Mouse (Mus musculus) intestine, postnatal 0 days (tissue): ENCODE data around the gene Nr5a2. TPM values are rescaled to one million over a fixed set of nuclear protein-coding genes. Genes with fewer than 3 reads are reported as not detected.

Experiments used
- ATAC-seq: fragments of 200-750 bp; cut with Nextera tagmentation; 2 replicates; pipeline ENCODE4 v1.8.0; 2017; ENCODE audit warnings: mild to moderate bottlenecking, moderate TSS enrichment, moderate library complexity
- H3K27ac ChIP-seq: fragments of 300-500 bp; sonication (generic); 2 replicates; pipeline ENCODE4 v1.5.1; 2014; ENCODE audit warnings: mild to moderate bottlenecking, low read depth, low read length, moderate library complexity
- H3K27me3 ChIP-seq: fragments of 300-500 bp; sonication (generic); replicated peaks from 2 replicates; pipeline ENCODE4 v1.6.1; 2014; ENCODE audit warnings: low read length, mixed read lengths; ENCODE audit not compliant: control insufficient read depth, insufficient read depth
- H3K36me3 ChIP-seq: fragments of 300-500 bp; sonication (generic); 2 replicates; pipeline ENCODE4 v1.6.1; 2014; ENCODE audit warnings: mild to moderate bottlenecking, moderate library complexity; ENCODE audit not compliant: control insufficient read depth, insufficient read depth
- H3K4me1 ChIP-seq: fragments of 300-500 bp; sonication (generic); replicated peaks from 2 replicates; pipeline ENCODE4 v1.6.1; 2014; ENCODE audit warnings: antibody characterized with exemption, low read length, mixed read lengths; ENCODE audit not compliant: control insufficient read depth, insufficient read depth
- H3K4me2 ChIP-seq: fragments of 300-500 bp; sonication (generic); replicated peaks from 2 replicates; pipeline ENCODE4 v1.6.1; 2014; ENCODE audit warnings: low read depth, mild to moderate bottlenecking, moderate library complexity
- H3K4me3 ChIP-seq: fragments of 300-500 bp; sonication (generic); 2 replicates; pipeline ENCODE4 v1.5.1; 2014; ENCODE audit warnings: low read depth, low read length
- H3K9ac ChIP-seq: fragments of 300-500 bp; sonication (generic); 2 replicates; pipeline ENCODE4 v1.6.1; 2014; ENCODE audit warnings: mild to moderate bottlenecking, low read depth, low read length
- H3K9me3 ChIP-seq: fragments of 300-500 bp; sonication (generic); 2 replicates; pipeline ENCODE4 v1.6.1; 2016; ENCODE audit warnings: mixed run types; ENCODE audit not compliant: control insufficient read depth
- CTCF ChIP-seq: sonication (generic); IDR thresholded peaks from 2 replicates; pipeline ENCODE4 v1.5.1; 2016; ENCODE audit warnings: low read depth, mild to moderate bottlenecking, control low read depth, antibody characterized with exemption, moderate library complexity
- WGBS: fragments of 180-500 bp; shearing (Covaris S2); extraction: QIAGEN DNeasy Blood & Tissue Kit; methylation state at CpG from one replicate; pipeline ENCODE4 v1.1.7; 2014; 5-methylcytosine and 5-hydroxymethylcytosine counted together
- polyA plus RNA-seq: library from polyadenylated mRNA; unstranded; fragments of >200 nt; fragmentation: Nextera tagmentation; extraction: Ambion mirVana; gene quantifications from 2 replicates; pipeline ENCODE4 v1.2.1, GENCODE M21; 2015

Nr5a2 gene
- polyA plus RNA-seq, 1 experiment from 2014 or later = 3.9 TPM

DNA sequence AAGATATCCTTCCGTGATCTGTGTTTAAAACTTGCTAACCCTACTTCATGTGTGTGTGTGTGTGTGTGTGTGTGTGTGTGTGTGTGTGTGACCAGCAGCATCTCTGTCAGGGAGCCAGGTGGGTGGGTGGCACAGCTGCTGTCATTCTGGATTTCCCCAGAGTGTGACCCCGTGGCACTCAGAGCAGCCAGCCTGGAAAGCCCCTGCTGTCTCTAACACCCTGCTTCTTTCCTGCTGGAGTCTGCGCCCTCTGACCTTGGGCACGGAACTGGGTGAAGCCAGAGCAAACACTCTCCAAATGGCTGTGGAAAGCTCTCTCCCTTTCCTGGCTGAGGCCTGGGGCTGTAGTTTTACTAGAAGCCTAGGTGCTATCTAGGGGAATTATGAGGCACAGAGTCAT lies 100.8 kb downstream of the Nr5a2 start:
- H3K4me1 ChIP-seq = no peaks in the 10 kb centered on the region
- WGBS = 52% methylated on average over 4 of the region's 4 CpGs
- H3K36me3 ChIP-seq = no peaks in the 10 kb centered on the region; the same call in 1 of the 2 replicates
- no peaks in the 10 kb centered on the region for H3K27me3 ChIP-seq
- H3K9ac ChIP-seq = no peak overlapping the region
- no peak for TF ChIP-seq CTCF
- H3K4me3 ChIP-seq = no peak overlapping the region
- ATAC-seq = no peak
- H3K27ac ChIP-seq = no peak overlapping the region
- no peak overlapping the region for H3K4me2 ChIP-seq
- no peaks in the 10 kb centered on the region for H3K9me3 ChIP-seq

DNA sequence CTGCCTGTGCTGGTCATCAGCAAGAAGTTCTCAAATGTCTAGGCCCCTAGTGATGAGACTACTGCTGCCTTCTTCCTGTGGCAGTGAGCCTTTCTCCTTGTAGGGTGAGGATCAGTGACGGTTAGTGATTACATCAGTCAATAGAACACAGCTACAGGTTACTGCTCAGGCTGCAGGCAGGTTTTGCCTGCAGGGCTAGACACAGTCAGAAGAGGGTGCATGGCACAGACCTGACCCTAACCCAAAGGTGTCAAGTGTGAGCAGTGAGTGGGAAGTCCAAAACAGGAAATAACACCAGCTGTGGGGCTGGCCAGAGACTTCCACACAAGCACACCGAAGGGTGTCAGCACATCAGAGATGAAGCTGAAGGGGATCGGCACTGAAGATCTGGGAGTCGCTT lies 101.5 kb downstream of the Nr5a2 start:
- 73% methylated on average over 4 of the region's 4 CpGs for WGBS
- no peak for TF ChIP-seq CTCF
- no peaks in the 10 kb centered on the region for H3K27me3 ChIP-seq
- no peak overlapping the region for H3K4me3 ChIP-seq
- no peak overlapping the region for H3K27ac ChIP-seq
- H3K4me1 ChIP-seq = no peaks in the 10 kb centered on the region
- H3K4me2 ChIP-seq = no peak overlapping the region
- ATAC-seq = no peak
- no peak overlapping the region for H3K9ac ChIP-seq
- no peaks in the 10 kb centered on the region; the same call in 1 of the 2 replicates for H3K36me3 ChIP-seq
- H3K9me3 ChIP-seq = no peaks in the 10 kb centered on the region

DNA sequence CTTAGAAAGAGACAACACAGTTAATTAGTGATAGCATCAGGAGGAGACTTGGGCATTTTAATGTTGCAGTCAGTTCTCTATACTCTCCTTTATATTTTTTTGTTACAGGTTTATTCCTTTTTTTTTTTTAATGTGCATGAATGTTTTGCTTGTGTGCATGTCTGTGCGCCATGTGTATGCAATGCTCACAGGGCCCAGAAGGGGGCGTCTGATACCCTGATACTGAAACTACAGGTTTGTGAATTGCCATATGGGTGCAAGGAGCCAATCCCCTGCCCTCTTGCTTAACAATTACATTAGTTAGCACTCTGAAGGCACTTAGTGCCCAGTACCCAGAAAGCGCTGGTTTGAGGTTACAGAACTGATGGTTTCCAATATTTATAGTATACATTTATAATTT lies 104.1 kb downstream of the Nr5a2 start:
- WGBS = 89% methylated on average over 3 of the region's 3 CpGs

DNA sequence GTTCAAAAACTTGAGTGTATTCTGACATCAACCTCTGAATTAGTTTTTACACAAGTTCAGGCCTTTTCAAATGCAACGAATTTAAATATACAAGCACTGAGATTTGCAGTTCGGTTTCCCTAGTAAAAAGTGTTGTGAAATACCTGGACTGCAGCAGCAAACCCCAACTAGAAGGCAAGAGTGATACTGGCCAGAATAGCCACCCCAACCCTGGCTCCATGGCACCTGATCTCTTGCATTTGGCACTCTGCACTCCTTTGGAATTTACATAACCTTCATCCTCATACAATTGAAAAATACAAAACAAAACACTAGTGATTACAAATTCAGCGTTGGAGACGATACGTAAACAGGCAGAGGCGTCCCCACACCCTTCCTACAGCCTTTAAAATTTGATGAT lies 111.5 kb downstream of the Nr5a2 start:
- H3K27ac ChIP-seq = no peak overlapping the region
- 87% methylated on average over 6 of the region's 6 CpGs for WGBS
- H3K4me2 ChIP-seq = no peak overlapping the region
- H3K4me3 ChIP-seq = no peak overlapping the region
- ATAC-seq = no peak
- H3K4me1 ChIP-seq = no peaks in the 10 kb centered on the region
- no peaks in the 10 kb centered on the region for H3K36me3 ChIP-seq
- no peak overlapping the region for H3K9ac ChIP-seq
- no peak for TF ChIP-seq CTCF
- no peaks in the 10 kb centered on the region for H3K27me3 ChIP-seq
- H3K9me3 ChIP-seq = no peaks in the 10 kb centered on the region

More for the DNA sequence above, 104.1 kb downstream of the Nr5a2 start:
- no peaks in the 10 kb centered on the region for H3K27me3 ChIP-seq
- no peak overlapping the region for H3K9ac ChIP-seq
- no peak for ATAC-seq
- no peak overlapping the region for H3K27ac ChIP-seq
- peak; percentile 42 for TF ChIP-seq CTCF
- H3K4me2 ChIP-seq = no peak overlapping the region
- H3K4me3 ChIP-seq = no peak overlapping the region
- no peaks in the 10 kb centered on the region for H3K4me1 ChIP-seq
- H3K9me3 ChIP-seq = no peaks in the 10 kb centered on the region
- no peaks in the 10 kb centered on the region for H3K36me3 ChIP-seq

DNA sequence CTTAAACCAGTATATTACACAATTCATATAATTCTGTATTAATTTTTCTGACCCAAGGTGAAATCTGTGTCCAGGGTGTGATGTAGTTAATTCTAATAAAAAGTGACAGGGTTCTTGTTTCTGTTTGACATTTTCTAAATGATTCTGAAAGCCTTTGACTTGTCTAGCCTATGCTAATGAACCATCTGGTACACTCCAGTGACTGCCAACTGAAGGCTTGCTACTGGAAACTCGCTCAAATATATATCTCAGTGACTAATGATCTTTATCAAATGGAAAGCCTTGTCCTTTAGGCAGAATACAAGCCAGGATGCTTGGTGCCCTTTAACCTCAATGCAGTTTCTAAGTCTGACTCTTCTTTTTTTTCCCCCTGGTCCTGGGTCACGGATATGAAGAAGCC lies 114.2 kb downstream of the Nr5a2 start:
- Histone ChIP-seq H3K27me3 (no peaks in the 10 kb centered on the region), H3K27ac (no peak overlapping the region), H3K4me3 (no peak overlapping the region), H3K9ac (no peak overlapping the region), H3K4me2 (no peak overlapping the region), H3K4me1 (no peaks in the 10 kb centered on the region), H3K36me3 (no peaks in the 10 kb centered on the region), H3K9me3 (no peaks in the 10 kb centered on the region)
- 81% methylated on average over 2 of the region's 2 CpGs for WGBS
- TF ChIP-seq CTCF = no peak
- no peak for ATAC-seq

DNA sequence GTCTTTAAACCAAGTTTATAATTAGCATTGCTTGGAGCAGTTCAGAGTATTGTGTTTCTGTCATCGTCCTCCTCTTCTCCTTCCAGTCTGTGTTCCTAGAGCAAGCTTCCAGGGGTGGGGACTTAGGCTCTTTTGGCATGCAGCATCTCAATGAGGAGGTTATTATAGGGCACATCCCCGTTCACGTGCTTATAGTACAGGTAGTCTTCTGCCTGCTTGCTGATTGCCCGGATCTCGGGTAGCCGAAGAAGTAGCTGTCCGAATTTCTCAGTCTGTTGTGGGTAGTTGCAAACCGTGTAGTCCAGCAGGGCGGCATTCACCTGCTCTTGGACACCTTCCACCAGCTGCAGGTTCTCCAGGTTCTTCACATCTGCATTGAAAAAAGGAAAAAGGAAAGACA lies 114.9 kb downstream of the Nr5a2 start:
- TF ChIP-seq CTCF = no peak
- 79% methylated on average over 9 of the region's 9 CpGs for WGBS
- no peak for ATAC-seq

DNA sequence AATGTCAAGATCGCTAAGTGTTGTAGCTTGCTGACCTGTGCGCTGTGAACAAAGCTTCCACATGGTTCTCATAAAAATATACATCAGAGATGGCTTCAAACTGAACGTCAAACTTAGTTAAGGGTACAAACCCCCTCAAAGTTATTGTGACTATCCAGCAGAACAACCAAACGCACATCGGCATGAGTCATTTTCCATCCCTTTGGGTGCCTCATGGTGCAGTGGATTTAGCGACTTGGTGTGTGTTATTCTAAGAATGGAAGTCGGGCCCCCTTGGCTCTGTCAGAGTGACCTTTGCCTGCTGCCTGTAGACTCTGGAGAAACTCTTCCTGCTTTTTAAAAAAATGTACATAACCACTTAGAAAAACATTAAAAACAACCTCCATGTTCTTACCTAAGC lies 119.7 kb downstream of the Nr5a2 start:
- Histone ChIP-seq H3K9me3 (no peaks in the 10 kb centered on the region), H3K36me3 (no peaks in the 10 kb centered on the region), H3K9ac (no peak overlapping the region), H3K4me3 (no peak overlapping the region), H3K4me2 (no peak overlapping the region), H3K27me3 (no peaks in the 10 kb centered on the region), H3K4me1 (no peaks in the 10 kb centered on the region), H3K27ac (no peak overlapping the region)
- 56% methylated on average over 7 of the region's 7 CpGs for WGBS
- ATAC-seq = no peak
- TF ChIP-seq CTCF = no peak

More for the DNA sequence above, 114.9 kb downstream of the Nr5a2 start:
- no peak overlapping the region for H3K4me3 ChIP-seq
- no peaks in the 10 kb centered on the region for H3K9me3 ChIP-seq
- no peaks in the 10 kb centered on the region for H3K4me1 ChIP-seq
- no peaks in the 10 kb centered on the region for H3K36me3 ChIP-seq
- no peak overlapping the region for H3K4me2 ChIP-seq
- H3K27me3 ChIP-seq = no peaks in the 10 kb centered on the region
- H3K27ac ChIP-seq = no peak overlapping the region
- no peak overlapping the region for H3K9ac ChIP-seq
